Mouse (Mus musculus) kidney, postnatal 14 days (tissue): ENCODE measurements at regions not wholly inside any gene's neighbourhood (a gene's known extent, or its start where the extent isn't known, plus 50 kb on each side); places are given as distances from the start of the nearest gene placed in this dataset.
A peak's percentile ranks its signal among the peaks of the same experiment; 100 is the strongest.

Experiments used
- DNase-seq: peaks from one replicate; pipeline ENCODE4 v3.0.0; 2022; ENCODE audit warnings: mixed read lengths

GRCm38 (mm10) chr17:45821356-45821755 lies 87.7 kb upstream of the 1600014C23Rik start:
- DNase-seq, result no peak

GRCm38 (mm10) chr17:45819143-45819542 lies 85.5 kb upstream of the 1600014C23Rik start:
- no peak for DNase-seq

GRCm38 (mm10) chr17:45816566-45816965 lies 82.9 kb upstream of the 1600014C23Rik start:
- no peak for DNase-seq

- peak; percentile 32 for DNase-seq
These were observed 82.2 kb upstream of the 1600014C23Rik start for GRCm38 (mm10) chr17:45815833-45816232.

- DNase-seq, result no peak
These were observed 81.7 kb upstream of the 1600014C23Rik start for GRCm38 (mm10) chr17:45815341-45815740.

GRCm38 (mm10) chr17:45814586-45814985 lies 80.9 kb upstream of the 1600014C23Rik start:
- DNase-seq, result no peak

GRCm38 (mm10) chr17:45813956-45814355 lies 80.3 kb upstream of the 1600014C23Rik start:
- no peak for DNase-seq

- DNase-seq, result peak; percentile 81
These were observed 78.8 kb upstream of the 1600014C23Rik start for GRCm38 (mm10) chr17:45812289-45812955.

- DNase-seq, result no peak
These were observed 78.1 kb upstream of the 1600014C23Rik start for GRCm38 (mm10) chr17:45811632-45812221.

- no peak for DNase-seq
These were observed 76.1 kb upstream of the 1600014C23Rik start for GRCm38 (mm10) chr17:45809728-45810127.

- DNase-seq, result peak; percentile 32
These were observed 74.7 kb upstream of the 1600014C23Rik start for GRCm38 (mm10) chr17:45808374-45808773.

- DNase-seq, result no peak
These were observed 73.8 kb upstream of the 1600014C23Rik start for GRCm38 (mm10) chr17:45807452-45807851.

- DNase-seq, result no peak
These were observed 73.2 kb upstream of the 1600014C23Rik start for GRCm38 (mm10) chr17:45806831-45807230.

GRCm38 (mm10) chr17:45806430-45806829 lies 72.8 kb upstream of the 1600014C23Rik start:
- no peak for DNase-seq

- peak; percentile 79 for DNase-seq
These were observed 71.9 kb upstream of the 1600014C23Rik start for GRCm38 (mm10) chr17:45805471-45806082.

- no peak for DNase-seq
These were observed 69.7 kb upstream of the 1600014C23Rik start for GRCm38 (mm10) chr17:45803331-45803730.

- no peak for DNase-seq
These were observed 68.8 kb upstream of the 1600014C23Rik start for GRCm38 (mm10) chr17:45802439-45802838.

GRCm38 (mm10) chr17:45799725-45800124 lies 66.1 kb upstream of the 1600014C23Rik start:
- DNase-seq, result no peak

GRCm38 (mm10) chr17:45798996-45799395 lies 65.4 kb upstream of the 1600014C23Rik start:
- no peak for DNase-seq

GRCm38 (mm10) chr17:45798456-45798855 lies 64.8 kb upstream of the 1600014C23Rik start:
- no peak for DNase-seq

- no peak for DNase-seq
These were observed 63.5 kb upstream of the 1600014C23Rik start for GRCm38 (mm10) chr17:45797121-45797520.

GRCm38 (mm10) chr17:45794926-45795325 lies 61.3 kb upstream of the 1600014C23Rik start:
- no peak for DNase-seq

GRCm38 (mm10) chr17:45790959-45791520 lies 57.4 kb upstream of the 1600014C23Rik start:
- no peak for DNase-seq

- DNase-seq, result no peak
These were observed 56.1 kb upstream of the 1600014C23Rik start for GRCm38 (mm10) chr17:45789777-45790176.
